ENCODE assay signal across 8 mouse cellular contexts in genomic region chr13:21179724-21180550, GRCm38 (mm10). TPM values are rescaled to one million over a fixed set of nuclear protein-coding genes. Genes with fewer than 3 reads are reported as not detected.
DNase-seq lines count a peak whose midpoint lies in the region; ATAC-seq lines count a peak whose summit lies in the region.

No protein-coding gene starts in this region.

- DNase-seq in adrenal gland, adult 2 months, result peak; percentile 95
- peak; percentile 95 for DNase-seq in embryo, embryonic 10.5 days (ENCODE audit: low spot score)
- peak; percentile 88 for DNase-seq in gastrocnemius, postnatal 25 days
- DNase-seq in left cerebral cortex, postnatal 36 days (ENCODE audit: low spot score in 2 of 2), result peak; percentile 91 to 93
- peak; percentile 91 for DNase-seq in midbrain, embryonic 10.5 days (ENCODE audit: low spot score)
- DNase-seq in right cerebral cortex, postnatal 4 days, result peak; percentile 76
- peak; percentile 96 for DNase-seq in yolk sac, embryonic 10.5 days (ENCODE audit: low spot score)

- H3K36me3 ChIP-seq in intestine, embryonic 15.5 days, result peaks cover 16% of the 10 kb centered on the region
- H3K36me3 ChIP-seq in midbrain, embryonic 10.5 days, result peaks cover 34% of the 10 kb centered on the region

- H3K27me3 ChIP-seq in intestine, embryonic 15.5 days (replicated peaks), result no peaks in the 10 kb centered on the region
- no peaks in the 10 kb centered on the region for H3K27me3 ChIP-seq in midbrain, embryonic 10.5 days (ENCODE audit: low read depth, poor library complexity, severe bottlenecking)

- peak overlapping the region; percentile 98 for H3K27ac ChIP-seq in intestine, embryonic 15.5 days
- H3K27ac ChIP-seq in midbrain, embryonic 10.5 days (replicated peaks), result peak overlapping the region; percentile 97

- peaks cover 22% of the 10 kb centered on the region for H3K4me1 ChIP-seq in intestine, embryonic 15.5 days (replicated peaks)
- H3K4me1 ChIP-seq in midbrain, embryonic 10.5 days, result peaks cover 36% of the 10 kb centered on the region

- H3K4me2 ChIP-seq in intestine, embryonic 15.5 days (replicated peaks), result peak overlapping the region; percentile 82

- peak; percentile 94 for ATAC-seq in intestine, embryonic 15.5 days

- WGBS in intestine, embryonic 15.5 days, result under 1% methylated on average over 80 of the region's 80 CpGs
- WGBS in midbrain, embryonic 10.5 days, result under 1% methylated on average over 80 of the region's 80 CpGs

- no peaks in the 10 kb centered on the region for H3K9me3 ChIP-seq in intestine, embryonic 15.5 days
- no peaks in the 10 kb centered on the region for H3K9me3 ChIP-seq in midbrain, embryonic 10.5 days (replicated peaks)

- peak overlapping the region; percentile 89 for H3K9ac ChIP-seq in intestine, embryonic 15.5 days

- intact Hi-C loops in left cerebral cortex, postnatal 36 days (cut with DNase I), result no loop called here

- H3K4me3 ChIP-seq in intestine, embryonic 15.5 days (replicated peaks), result peak overlapping the region; percentile 78
- H3K4me3 ChIP-seq in midbrain, embryonic 10.5 days, result peak overlapping the region; percentile 99

RNA-seq across cellular contexts. Expression of gene Trim27, which starts 0.7 kb away (rescaled TPM):
- total RNA-seq in adrenal gland, adult 2 months (2021), result 10 to 100 TPM; 47.9 to 52.0 TPM
- 170 and 180 TPM in 2 replicates for polyA plus RNA-seq in adrenal gland, adult 2 months (2012; rRNA removed)
- 10 to 100 TPM; 20.6 to 24.7 TPM for total RNA-seq in gastrocnemius, postnatal 25 days (2021)
- polyA plus RNA-seq in intestine, embryonic 15.5 days (2015; fragmentation: Nextera tagmentation; extraction: Ambion mirVana), result 155 and 156 TPM in 2 replicates
- 10 to 100 TPM; 34.0 TPM for total RNA-seq in left cerebral cortex, postnatal 36 days (2021)
- 146 and 162 TPM in 2 replicates for polyA plus RNA-seq in midbrain, embryonic 10.5 days (2016; fragmentation: Nextera tagmentation; extraction: Ambion mirVana)

RNA-seq across cellular contexts. Expression of gene Olfr1368, which starts 34.3 kb away (rescaled TPM):
- not detected for total RNA-seq in adrenal gland, adult 2 months (2021)
- polyA plus RNA-seq in adrenal gland, adult 2 months (2012; rRNA removed), result not detected in 2 replicates
- total RNA-seq in gastrocnemius, postnatal 25 days (2021), result not detected
- not detected in 2 replicates for polyA plus RNA-seq in intestine, embryonic 15.5 days (2015; fragmentation: Nextera tagmentation; extraction: Ambion mirVana)
- not detected for total RNA-seq in left cerebral cortex, postnatal 36 days (2021)
- polyA plus RNA-seq in midbrain, embryonic 10.5 days (2016; fragmentation: Nextera tagmentation; extraction: Ambion mirVana), result not detected in 2 replicates

RNA-seq across cellular contexts. Expression of gene Olfr263, which starts 50.5 kb away (rescaled TPM):
- total RNA-seq in adrenal gland, adult 2 months (2021), result not detected
- polyA plus RNA-seq in adrenal gland, adult 2 months (2012; rRNA removed), result not detected in 2 replicates
- total RNA-seq in gastrocnemius, postnatal 25 days (2021), result not detected
- not detected in 2 replicates for polyA plus RNA-seq in intestine, embryonic 15.5 days (2015; fragmentation: Nextera tagmentation; extraction: Ambion mirVana)
- not detected for total RNA-seq in left cerebral cortex, postnatal 36 days (2021)
- not detected in 2 replicates for polyA plus RNA-seq in midbrain, embryonic 10.5 days (2016; fragmentation: Nextera tagmentation; extraction: Ambion mirVana)

Comparison
In these comparisons a context has a peak if more than half of its experiments do, and no peak if none do; other contexts are left out.
1. Peak in every context shown above with its lines: DNase-seq, ATAC-seq, H3K4me3 ChIP-seq and H3K27ac ChIP-seq.